Mouse (Mus musculus): ENCODE data around the gene Eif4enif1. TPM values are rescaled to one million over a fixed set of nuclear protein-coding genes. Genes with fewer than 3 reads are reported as not detected.

The Eif4enif1 gene
- polyA plus RNA-seq, 1 experiment from 2014 or later, result 44.9 TPM

Other genes with a start within 250 kb of the Eif4enif1 start
- gene Sfi1, start 8.9 kb upstream of the Eif4enif1 start, polyA plus RNA-seq (2015; fragmentation: Nextera tagmentation; extraction: Ambion mirVana), result 14.4 and 16.4 TPM in 2 replicates
- 223 and 232 TPM in 2 replicates for gene Drg1, start 64.0 kb downstream of the Eif4enif1 start, polyA plus RNA-seq (2015; fragmentation: Nextera tagmentation; extraction: Ambion mirVana)
- gene Patz1, start 86.5 kb downstream of the Eif4enif1 start, polyA plus RNA-seq (2015; fragmentation: Nextera tagmentation; extraction: Ambion mirVana), result 39.9 and 42.0 TPM in 2 replicates
- 10.6 and 12.1 TPM in 2 replicates for gene Pik3ip1, start 128.0 kb downstream of the Eif4enif1 start, polyA plus RNA-seq (2015; fragmentation: Nextera tagmentation; extraction: Ambion mirVana)
- 70.5 and 75.9 TPM in 2 replicates for gene Limk2, start 206.8 kb downstream of the Eif4enif1 start, polyA plus RNA-seq (2015; fragmentation: Nextera tagmentation; extraction: Ambion mirVana)
- 27.6 and 30.0 TPM in 2 replicates for gene Rnf185, start 250.0 kb downstream of the Eif4enif1 start, polyA plus RNA-seq (2015; fragmentation: Nextera tagmentation; extraction: Ambion mirVana)